Mouse (Mus musculus): ENCODE results near the gene C1ql1.

The C1ql1 gene

GRCm38 (mm10) chr11:102898408-102898807, 48.1 kb downstream of the C1ql1 start:
- peak; percentile 82 for DNase-seq

- no peak for DNase-seq
Measured at GRCm38 (mm10) chr11:102896641-102897040, 49.8 kb downstream of the C1ql1 start.

- DNase-seq, result no peak
Measured at GRCm38 (mm10) chr11:102895779-102896178, 50.7 kb downstream of the C1ql1 start.

DNA sequence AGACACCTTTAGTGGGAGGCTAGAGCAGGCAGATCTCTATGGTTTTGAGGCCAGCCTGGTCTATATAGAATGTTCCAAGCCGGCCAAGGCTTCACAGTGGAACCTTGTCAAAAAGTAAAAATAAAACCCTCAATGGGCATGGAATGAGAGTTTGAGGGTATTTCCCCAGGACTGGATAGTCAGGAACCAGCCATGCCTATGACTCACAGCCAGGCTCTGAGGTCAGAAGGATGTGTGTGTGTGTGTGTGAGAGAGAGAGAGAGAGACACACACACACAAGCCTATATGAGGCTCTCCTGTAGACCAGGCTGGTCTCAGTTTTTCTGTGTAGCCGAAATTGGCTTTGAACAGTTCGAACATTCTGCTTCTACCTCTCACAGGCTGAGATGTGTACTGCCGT, 51.8 kb downstream of the C1ql1 start:
- DNase-seq, result no peak

DNA sequence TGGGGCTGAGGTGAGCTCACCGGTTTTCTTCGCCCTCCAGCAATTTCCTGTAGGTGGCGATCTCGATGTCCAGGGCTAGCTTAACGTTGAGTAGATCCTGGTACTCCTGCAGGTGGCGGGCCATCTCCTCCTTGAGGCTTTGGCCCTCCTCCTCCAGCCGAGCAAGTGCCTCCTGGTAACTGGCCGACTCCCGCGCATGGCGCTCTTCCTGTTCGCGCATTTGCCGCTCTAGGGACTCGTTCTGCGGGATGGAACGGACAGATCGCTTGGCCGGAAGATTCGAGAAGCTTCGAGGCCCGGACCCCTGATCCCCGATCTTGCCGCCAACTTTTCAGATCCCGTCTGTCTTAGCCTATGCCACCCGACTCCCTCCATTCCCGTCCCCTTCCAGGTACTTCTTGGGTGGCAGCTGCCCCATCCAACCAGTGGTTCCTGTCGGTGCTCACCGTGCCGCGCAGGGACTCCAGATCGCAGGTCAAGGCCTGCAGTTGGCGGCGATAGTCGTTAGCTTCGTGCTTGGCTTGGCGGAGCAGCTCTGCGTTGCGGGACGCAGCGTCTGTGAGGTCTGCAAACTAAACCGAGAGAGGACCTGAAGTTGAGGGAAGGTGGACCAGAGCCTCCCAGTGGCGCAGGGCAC, 53.4 kb downstream of the C1ql1 start:
- peak; percentile 47 for DNase-seq

- no peak for DNase-seq
Measured at GRCm38 (mm10) chr11:102890096-102890495, 56.4 kb downstream of the C1ql1 start.
